Mouse (Mus musculus) lung, embryonic 14.5 days (tissue): Measurements from ENCODE around the gene H2-Eb2. TPM values are rescaled to one million over a fixed set of nuclear protein-coding genes. Genes with fewer than 3 reads are reported as not detected.
A peak's percentile ranks its signal among the peaks of the same experiment; 100 is the strongest.

ENCODE experiments used
- ATAC-seq: fragments of 200-750 bp; cut with Nextera tagmentation; 2 replicates; pipeline ENCODE4 v1.8.0; 2017; ENCODE audit warnings: mild to moderate bottlenecking, moderate TSS enrichment, moderate library complexity; ENCODE audit not compliant: insufficient read depth
- DNase-seq: peaks from one replicate; pipeline ENCODE4 v3.0.0-alpha.2; 2015
- H3K27ac ChIP-seq: fragments of 300-500 bp; sonication (generic); 2 replicates; pipeline ENCODE4 v1.5.1; 2014; ENCODE audit warnings: low read depth, mild to moderate bottlenecking, moderate library complexity
- H3K27me3 ChIP-seq: fragments of 300-500 bp; sonication (generic); 2 replicates; pipeline ENCODE4 v1.6.1; 2014; ENCODE audit warnings: low read length, control low read depth; ENCODE audit not compliant: insufficient read depth
- H3K36me3 ChIP-seq: fragments of 300-500 bp; sonication (generic); 2 replicates; pipeline ENCODE4 v1.6.1; 2014; ENCODE audit warnings: control low read depth; ENCODE audit not compliant: insufficient read depth
- H3K4me1 ChIP-seq: fragments of 300-500 bp; sonication (generic); 2 replicates; pipeline ENCODE4 v1.6.1; 2014; ENCODE audit warnings: antibody characterized with exemption, control low read depth; ENCODE audit not compliant: insufficient read depth
- H3K4me2 ChIP-seq: fragments of 300-500 bp; sonication (generic); 2 replicates; pipeline ENCODE4 v1.6.1; 2014; ENCODE audit warnings: mild to moderate bottlenecking
- H3K4me3 ChIP-seq: fragments of 300-500 bp; sonication (generic); 2 replicates; pipeline ENCODE4 v1.5.1; 2014; ENCODE audit warnings: low read depth, low read length
- H3K9ac ChIP-seq: fragments of 300-500 bp; sonication (generic); 2 replicates; pipeline ENCODE4 v1.6.1; 2014
- H3K9me3 ChIP-seq: fragments of 300-500 bp; sonication (generic); 2 replicates; pipeline ENCODE4 v1.6.1; 2016; ENCODE audit warnings: low read depth, low read length, control low read depth
- CTCF ChIP-seq: IDR thresholded peaks from 2 replicates; pipeline ENCODE4 v1.5.1; 2016; ENCODE audit warnings: antibody characterized with exemption, low read depth
- WGBS: fragments of 180-500 bp; shearing (Covaris S2); extraction: QIAGEN DNeasy Blood & Tissue Kit; methylation state at CpG from one replicate; pipeline ENCODE4 v1.1.7; 2014; 5-methylcytosine and 5-hydroxymethylcytosine counted together
- polyA plus RNA-seq: library from polyadenylated mRNA; unstranded; fragments of >200 nt; fragmentation: Nextera tagmentation; extraction: Ambion mirVana; gene quantifications from 2 replicates; pipeline ENCODE4 v1.2.1, GENCODE M21; 2014

Gene H2-Eb2
- polyA plus RNA-seq, 1 experiment from 2014 or later = not detected

DNA sequence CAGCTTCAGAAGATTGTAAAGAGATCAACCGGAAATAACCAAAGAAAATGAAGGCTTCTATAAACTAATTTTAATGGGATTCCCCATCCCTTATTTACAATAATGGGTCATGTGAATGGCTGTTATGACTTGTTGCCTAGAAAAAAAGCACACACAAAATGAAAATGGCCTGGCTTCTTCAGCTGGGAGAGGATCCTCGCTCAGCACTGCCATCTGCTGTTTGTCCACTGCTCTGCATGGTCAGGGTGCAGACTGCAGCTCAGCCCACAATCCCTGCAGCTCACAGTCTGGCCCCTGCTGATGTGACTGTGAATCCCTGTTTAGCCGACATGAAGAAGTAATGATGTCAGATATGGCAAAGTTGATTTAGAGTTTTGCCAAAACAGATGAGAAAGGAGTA is 12.1 kb upstream of the H2-Eb2 start:
- Histone ChIP-seq H3K4me1 (no peaks in the 10 kb centered on the region), H3K9ac (no peak overlapping the region), H3K36me3 (no peaks in the 10 kb centered on the region), H3K27ac (no peak overlapping the region), H3K9me3 (no peaks in the 10 kb centered on the region), H3K4me3 (no peak overlapping the region), H3K27me3 (no peaks in the 10 kb centered on the region), H3K4me2 (no peak overlapping the region)
- ATAC-seq = no peak
- WGBS = 32% methylated on average over 3 of the region's 3 CpGs
- TF ChIP-seq CTCF = peak; percentile 91
- DNase-seq = peak; percentile 87

DNA sequence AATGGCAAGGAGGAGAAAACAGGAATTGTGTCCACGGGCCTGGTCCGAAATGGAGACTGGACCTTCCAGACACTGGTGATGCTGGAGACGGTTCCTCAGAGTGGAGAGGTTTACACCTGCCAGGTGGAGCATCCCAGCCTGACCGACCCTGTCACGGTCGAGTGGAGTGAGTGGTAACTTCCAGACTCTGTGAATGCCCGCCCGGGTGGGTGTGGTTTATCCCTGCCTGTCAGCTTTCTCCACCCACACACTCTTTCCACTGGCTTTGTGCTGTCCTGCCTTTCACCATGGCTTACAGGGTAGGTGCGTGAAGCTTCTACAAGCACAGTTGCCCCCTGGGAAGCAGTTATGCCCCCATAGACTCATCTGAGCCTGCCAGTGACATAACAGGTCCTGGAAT is 11.2 kb upstream of the H2-Eb2 start:
- H3K27ac ChIP-seq = no peak overlapping the region
- no peaks in the 10 kb centered on the region for H3K4me1 ChIP-seq
- no peak for TF ChIP-seq CTCF
- DNase-seq (no peak), ATAC-seq (no peak)
- 58% methylated on average over 9 of the region's 9 CpGs for WGBS
- no peak overlapping the region for H3K4me2 ChIP-seq
- no peak overlapping the region for H3K4me3 ChIP-seq
- H3K36me3 ChIP-seq = no peaks in the 10 kb centered on the region
- no peaks in the 10 kb centered on the region for H3K9me3 ChIP-seq
- no peaks in the 10 kb centered on the region for H3K27me3 ChIP-seq
- no peak overlapping the region for H3K9ac ChIP-seq

DNA sequence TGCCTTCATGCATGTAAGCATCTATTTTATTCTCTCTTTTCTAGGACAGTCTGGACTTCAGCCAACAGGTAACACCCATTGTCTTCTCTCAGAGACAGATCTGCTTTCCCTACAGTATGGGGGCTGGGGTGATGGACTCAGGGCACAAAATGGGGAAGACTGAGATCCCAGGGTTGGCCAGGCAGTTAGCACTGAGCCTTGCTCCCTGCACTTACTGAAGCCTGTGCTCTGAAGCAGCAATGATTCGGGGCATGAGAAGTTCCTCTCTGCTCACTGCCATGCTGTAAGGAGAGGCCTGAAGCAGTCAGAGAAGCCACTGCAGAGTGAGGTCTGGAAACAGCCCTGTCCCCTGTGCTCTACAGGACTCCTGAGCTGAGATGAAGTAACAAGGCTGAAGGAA is 10.0 kb upstream of the H2-Eb2 start:
- 79% methylated on average over 1 of the region's 1 CpGs for WGBS
- ATAC-seq (no peak), DNase-seq (no peak)
- Histone ChIP-seq H3K4me2 (no peak overlapping the region), H3K9ac (no peak overlapping the region), H3K27me3 (no peaks in the 10 kb centered on the region), H3K9me3 (no peaks in the 10 kb centered on the region), H3K27ac (no peak overlapping the region), H3K4me3 (no peak overlapping the region), H3K4me1 (no peaks in the 10 kb centered on the region), H3K36me3 (no peaks in the 10 kb centered on the region)
- TF ChIP-seq CTCF = no peak

DNA sequence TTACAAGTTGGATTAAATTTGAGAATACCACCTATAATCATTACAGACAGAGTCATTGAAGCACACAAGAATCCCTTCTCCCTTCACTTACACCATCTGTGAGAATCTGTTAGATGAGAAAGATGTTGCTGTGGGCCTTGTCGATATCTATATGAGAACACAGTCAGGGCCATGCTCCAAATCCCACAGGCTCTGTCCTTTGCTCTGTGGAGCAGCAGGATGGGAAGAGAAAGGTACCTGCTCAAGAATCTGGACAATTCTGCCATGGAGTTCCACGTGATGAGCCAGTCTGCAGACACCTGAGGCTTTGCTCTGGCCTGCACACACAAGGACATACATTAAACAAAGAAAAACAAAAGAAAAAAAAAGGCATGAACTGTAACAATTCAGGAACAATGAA is 8.8 kb upstream of the H2-Eb2 start:
- H3K36me3 ChIP-seq = no peaks in the 10 kb centered on the region
- H3K4me3 ChIP-seq = no peak overlapping the region
- WGBS = 69% methylated on average over 2 of the region's 2 CpGs
- H3K4me2 ChIP-seq = no peak overlapping the region
- H3K27ac ChIP-seq = no peak overlapping the region
- TF ChIP-seq CTCF = no peak
- no peaks in the 10 kb centered on the region for H3K4me1 ChIP-seq
- H3K27me3 ChIP-seq = no peaks in the 10 kb centered on the region
- H3K9me3 ChIP-seq = no peaks in the 10 kb centered on the region
- no peak for DNase-seq
- no peak for ATAC-seq
- no peak overlapping the region for H3K9ac ChIP-seq

DNA sequence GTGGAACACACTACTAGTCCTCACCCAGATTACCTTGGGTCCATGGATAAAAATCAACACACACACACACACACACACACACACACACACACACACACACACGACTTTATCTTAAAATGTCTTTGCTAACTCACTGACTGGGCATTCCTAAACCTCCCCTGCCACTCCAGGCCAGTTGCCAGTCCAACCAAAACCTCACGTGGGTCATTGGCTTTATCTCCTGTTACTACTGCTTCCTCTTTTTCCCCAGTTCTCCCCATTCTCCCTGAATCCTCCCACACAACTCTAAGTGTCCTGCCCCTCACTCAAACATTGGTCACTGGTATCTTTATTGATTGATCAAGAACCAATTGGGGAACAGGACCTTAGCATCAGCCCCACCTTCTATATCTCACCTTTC is 8.2 kb upstream of the H2-Eb2 start:
- no peak overlapping the region for H3K27ac ChIP-seq
- DNase-seq = no peak
- no peaks in the 10 kb centered on the region for H3K4me1 ChIP-seq
- WGBS = 38% methylated on average over 2 of the region's 2 CpGs
- no peaks in the 10 kb centered on the region for H3K9me3 ChIP-seq
- no peak overlapping the region for H3K9ac ChIP-seq
- no peak for ATAC-seq
- H3K4me2 ChIP-seq = no peak overlapping the region
- H3K36me3 ChIP-seq = no peaks in the 10 kb centered on the region
- TF ChIP-seq CTCF = no peak
- H3K27me3 ChIP-seq = no peaks in the 10 kb centered on the region
- H3K4me3 ChIP-seq = no peak overlapping the region

DNA sequence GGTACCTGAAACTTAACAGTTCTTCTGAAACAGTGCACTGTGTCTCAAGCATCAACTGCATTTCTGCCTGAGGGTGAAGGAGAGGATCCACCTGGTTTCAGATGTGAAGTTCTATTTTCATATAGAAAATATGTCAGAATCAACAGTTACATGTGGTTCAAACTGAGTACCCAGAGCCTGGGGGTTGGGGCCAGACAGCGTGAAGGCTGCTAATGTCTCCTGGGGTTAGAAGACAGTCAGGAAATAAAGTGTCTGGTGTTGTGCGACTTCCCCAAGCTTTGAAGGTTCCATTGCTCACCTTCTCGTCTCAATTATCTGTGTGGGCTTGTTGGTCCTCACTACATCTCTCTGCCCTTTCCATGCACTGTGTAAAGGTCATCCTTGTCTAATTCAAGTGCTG is 908 bp downstream of the H2-Eb2 start:
- no peak for DNase-seq
- TF ChIP-seq CTCF = no peak
- 74% methylated on average over 3 of the region's 3 CpGs for WGBS
- H3K9me3 ChIP-seq = no peaks in the 10 kb centered on the region
- H3K4me3 ChIP-seq = no peak overlapping the region
- no peak overlapping the region for H3K27ac ChIP-seq
- no peaks in the 10 kb centered on the region for H3K27me3 ChIP-seq
- H3K36me3 ChIP-seq = no peaks in the 10 kb centered on the region
- no peak overlapping the region for H3K4me2 ChIP-seq
- ATAC-seq = no peak
- H3K4me1 ChIP-seq = no peaks in the 10 kb centered on the region
- no peak overlapping the region for H3K9ac ChIP-seq

DNA sequence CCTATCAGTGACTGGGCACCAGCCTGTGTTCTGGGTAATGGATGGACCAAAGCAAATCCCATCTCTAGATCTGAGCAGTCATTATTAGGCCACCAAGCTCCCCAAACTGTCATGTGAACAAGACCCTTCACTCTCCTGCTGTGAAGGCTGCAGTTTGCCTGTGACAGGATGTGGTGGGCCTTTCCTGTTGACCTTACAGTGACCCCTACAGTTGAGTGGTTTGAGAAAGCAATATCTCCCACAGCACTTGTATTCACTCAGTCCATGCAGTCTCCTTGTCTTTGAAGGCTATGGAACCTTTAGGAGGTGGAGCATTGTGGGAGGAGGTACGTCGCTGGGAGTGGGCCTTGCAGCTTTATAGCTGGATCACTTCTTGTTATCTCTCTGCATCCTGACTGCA is 4.3 kb downstream of the H2-Eb2 start:
- H3K36me3 ChIP-seq = no peaks in the 10 kb centered on the region
- DNase-seq (no peak), ATAC-seq (no peak)
- no peaks in the 10 kb centered on the region for H3K9me3 ChIP-seq
- H3K27me3 ChIP-seq = no peaks in the 10 kb centered on the region
- WGBS = 54% methylated on average over 2 of the region's 2 CpGs
- H3K4me2 ChIP-seq = no peak overlapping the region
- no peak overlapping the region for H3K4me3 ChIP-seq
- no peak overlapping the region for H3K27ac ChIP-seq
- H3K4me1 ChIP-seq = no peaks in the 10 kb centered on the region
- no peak for TF ChIP-seq CTCF
- no peak overlapping the region for H3K9ac ChIP-seq

DNA sequence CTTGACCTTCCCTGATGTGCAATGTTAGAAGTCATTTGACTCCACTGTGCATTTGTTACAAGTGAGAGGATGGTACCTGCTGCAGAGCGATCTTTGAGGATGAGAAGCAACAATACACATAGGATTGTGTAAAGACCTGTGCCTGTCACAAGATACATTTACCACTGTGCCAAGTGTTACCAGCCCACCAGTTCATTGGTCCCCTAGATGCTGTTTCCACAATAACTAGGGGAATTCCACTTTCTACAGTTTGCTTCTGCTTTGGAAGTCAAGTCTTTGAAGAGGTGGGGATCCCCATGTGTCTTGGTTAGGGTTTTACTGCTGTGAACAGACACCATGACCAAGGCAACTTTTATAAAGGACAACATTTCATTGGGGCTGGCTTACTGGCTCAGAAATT is 5.7 kb downstream of the H2-Eb2 start:
- H3K4me3 ChIP-seq = no peak overlapping the region
- DNase-seq (no peak), ATAC-seq (no peak)
- H3K27ac ChIP-seq = no peak overlapping the region
- no peaks in the 10 kb centered on the region for H3K4me1 ChIP-seq
- no peak overlapping the region for H3K9ac ChIP-seq
- no peaks in the 10 kb centered on the region for H3K9me3 ChIP-seq
- no peak overlapping the region for H3K4me2 ChIP-seq
- TF ChIP-seq CTCF = no peak
- H3K36me3 ChIP-seq = no peaks in the 10 kb centered on the region
- WGBS = 89% methylated on average over 1 of the region's 1 CpGs
- no peaks in the 10 kb centered on the region for H3K27me3 ChIP-seq
